Mouse (Mus musculus): ENCODE results near the gene Ptprm. TPM values are rescaled to one million over a fixed set of nuclear protein-coding genes. Genes with fewer than 3 reads are reported as not detected.

The Ptprm gene
- polyA plus RNA-seq, 1 experiment, result 4.6 TPM

GRCm38 (mm10) chr17:67264716-67265115 lies 89.5 kb downstream of the Ptprm start:
- Histone ChIP-seq H3K4me1 (ENCODE audit: control insufficient read depth, insufficient read depth, low read length) (no peaks in the 10 kb centered on the region), H3K36me3 (ENCODE audit: control insufficient read depth, insufficient read depth, low read length) (no peaks in the 10 kb centered on the region), H3K27ac (ENCODE audit: control insufficient read depth, insufficient read depth, low read depth, low read length) (no peak overlapping the region), H3K4me3 (ENCODE audit: control insufficient read depth, low read depth, low read length) (no peak overlapping the region), H3K27me3 (ENCODE audit: control insufficient read depth, insufficient read depth, low read length) (no peaks in the 10 kb centered on the region)
- no peak for TF ChIP-seq POLR2A (IDR thresholded peaks at IDR 0.05; ENCODE audit: control insufficient read depth, low read depth, low read length)
- TF ChIP-seq CTCF (IDR thresholded peaks at IDR 0.05; ENCODE audit: control insufficient read depth, insufficient read depth, insufficient replicate concordance, low read depth, low read length), result no peak

GRCm38 (mm10) chr17:67263024-67263423 lies 91.2 kb downstream of the Ptprm start:
- Histone ChIP-seq H3K36me3 (ENCODE audit: control insufficient read depth, insufficient read depth, low read length) (no peaks in the 10 kb centered on the region), H3K4me1 (ENCODE audit: control insufficient read depth, insufficient read depth, low read length) (no peaks in the 10 kb centered on the region), H3K27ac (ENCODE audit: control insufficient read depth, insufficient read depth, low read depth, low read length) (no peak overlapping the region), H3K27me3 (ENCODE audit: control insufficient read depth, insufficient read depth, low read length) (no peaks in the 10 kb centered on the region), H3K4me3 (ENCODE audit: control insufficient read depth, low read depth, low read length) (no peak overlapping the region)
- no peak for TF ChIP-seq POLR2A (IDR thresholded peaks at IDR 0.05; ENCODE audit: control insufficient read depth, low read depth, low read length)
- no peak for TF ChIP-seq CTCF (IDR thresholded peaks at IDR 0.05; ENCODE audit: control insufficient read depth, insufficient read depth, insufficient replicate concordance, low read depth, low read length)

DNA sequence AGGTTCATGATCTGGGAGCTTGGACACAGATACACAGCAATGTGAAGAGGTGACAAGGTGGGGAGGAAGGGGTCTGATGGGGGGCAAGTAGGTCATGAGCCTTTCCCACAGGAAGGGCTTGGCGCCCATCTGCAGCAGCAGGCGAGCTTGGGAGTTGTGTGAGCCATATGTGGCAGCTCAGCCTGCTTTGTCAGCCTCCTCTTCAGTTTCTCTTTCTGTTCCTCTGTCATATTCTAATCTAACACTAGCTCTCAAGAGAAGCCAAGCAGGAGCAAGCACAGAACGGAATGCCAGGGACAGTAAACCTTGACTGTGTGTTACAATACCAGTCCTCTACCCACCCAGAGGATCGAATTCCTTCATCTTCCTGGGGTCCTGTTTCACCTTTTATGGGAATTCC lies 94.2 kb downstream of the Ptprm start:
- no peaks in the 10 kb centered on the region for H3K4me1 ChIP-seq (ENCODE audit: control insufficient read depth, insufficient read depth, low read length)
- H3K27ac ChIP-seq (ENCODE audit: control insufficient read depth, insufficient read depth, low read depth, low read length), result no peak overlapping the region
- H3K4me3 ChIP-seq (ENCODE audit: control insufficient read depth, low read depth, low read length), result no peak overlapping the region
- no peaks in the 10 kb centered on the region for H3K36me3 ChIP-seq (ENCODE audit: control insufficient read depth, insufficient read depth, low read length)
- H3K27me3 ChIP-seq (ENCODE audit: control insufficient read depth, insufficient read depth, low read length), result no peaks in the 10 kb centered on the region
- TF ChIP-seq CTCF (IDR thresholded peaks at IDR 0.05; ENCODE audit: control insufficient read depth, insufficient read depth, insufficient replicate concordance, low read depth, low read length), result no peak
- TF ChIP-seq POLR2A (IDR thresholded peaks at IDR 0.05; ENCODE audit: control insufficient read depth, low read depth, low read length), result no peak

GRCm38 (mm10) chr17:67257780-67258179 lies 96.5 kb downstream of the Ptprm start:
- H3K27me3 ChIP-seq (ENCODE audit: control insufficient read depth, insufficient read depth, low read length), result no peaks in the 10 kb centered on the region
- H3K27ac ChIP-seq (ENCODE audit: control insufficient read depth, insufficient read depth, low read depth, low read length), result no peak overlapping the region
- no peak overlapping the region for H3K4me3 ChIP-seq (ENCODE audit: control insufficient read depth, low read depth, low read length)
- H3K36me3 ChIP-seq (ENCODE audit: control insufficient read depth, insufficient read depth, low read length), result no peaks in the 10 kb centered on the region
- TF ChIP-seq POLR2A (IDR thresholded peaks at IDR 0.05; ENCODE audit: control insufficient read depth, low read depth, low read length) (no peak), CTCF (IDR thresholded peaks at IDR 0.05; ENCODE audit: control insufficient read depth, insufficient read depth, insufficient replicate concordance, low read depth, low read length) (no peak)
- H3K4me1 ChIP-seq (ENCODE audit: control insufficient read depth, insufficient read depth, low read length), result no peaks in the 10 kb centered on the region

GRCm38 (mm10) chr17:67256171-67256570 lies 98.1 kb downstream of the Ptprm start:
- Histone ChIP-seq H3K4me3 (ENCODE audit: control insufficient read depth, low read depth, low read length) (no peak overlapping the region), H3K36me3 (ENCODE audit: control insufficient read depth, insufficient read depth, low read length) (no peaks in the 10 kb centered on the region), H3K27ac (ENCODE audit: control insufficient read depth, insufficient read depth, low read depth, low read length) (no peak overlapping the region), H3K4me1 (ENCODE audit: control insufficient read depth, insufficient read depth, low read length) (no peaks in the 10 kb centered on the region), H3K27me3 (ENCODE audit: control insufficient read depth, insufficient read depth, low read length) (no peaks in the 10 kb centered on the region)
- TF ChIP-seq CTCF (IDR thresholded peaks at IDR 0.05; ENCODE audit: control insufficient read depth, insufficient read depth, insufficient replicate concordance, low read depth, low read length), result no peak
- no peak for TF ChIP-seq POLR2A (IDR thresholded peaks at IDR 0.05; ENCODE audit: control insufficient read depth, low read depth, low read length)

DNA sequence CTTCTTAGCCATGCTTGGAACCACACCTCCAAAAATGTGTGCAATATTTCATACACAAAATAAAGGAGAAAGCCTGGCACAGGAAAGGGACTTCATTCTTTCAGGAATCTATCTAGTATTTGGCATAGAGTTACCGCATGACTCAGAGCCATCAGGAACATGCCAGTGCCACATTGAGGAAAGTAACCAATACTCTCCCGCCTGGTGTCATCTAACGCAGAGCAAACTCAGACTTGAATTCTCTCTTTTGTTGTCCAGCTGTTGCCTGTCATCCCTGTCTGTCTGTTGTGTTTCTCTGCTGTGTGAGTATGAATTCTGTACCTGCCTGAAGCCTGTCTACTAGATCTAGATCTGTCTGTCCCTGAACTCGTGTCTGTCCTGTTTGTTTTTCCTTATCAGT lies 100.8 kb downstream of the Ptprm start:
- Histone ChIP-seq H3K27me3 (ENCODE audit: control insufficient read depth, insufficient read depth, low read length) (no peaks in the 10 kb centered on the region), H3K4me3 (ENCODE audit: control insufficient read depth, low read depth, low read length) (no peak overlapping the region), H3K36me3 (ENCODE audit: control insufficient read depth, insufficient read depth, low read length) (no peaks in the 10 kb centered on the region), H3K4me1 (ENCODE audit: control insufficient read depth, insufficient read depth, low read length) (no peaks in the 10 kb centered on the region), H3K27ac (ENCODE audit: control insufficient read depth, insufficient read depth, low read depth, low read length) (no peak overlapping the region)
- TF ChIP-seq CTCF (IDR thresholded peaks at IDR 0.05; ENCODE audit: control insufficient read depth, insufficient read depth, insufficient replicate concordance, low read depth, low read length) (no peak), POLR2A (IDR thresholded peaks at IDR 0.05; ENCODE audit: control insufficient read depth, low read depth, low read length) (no peak)

DNA sequence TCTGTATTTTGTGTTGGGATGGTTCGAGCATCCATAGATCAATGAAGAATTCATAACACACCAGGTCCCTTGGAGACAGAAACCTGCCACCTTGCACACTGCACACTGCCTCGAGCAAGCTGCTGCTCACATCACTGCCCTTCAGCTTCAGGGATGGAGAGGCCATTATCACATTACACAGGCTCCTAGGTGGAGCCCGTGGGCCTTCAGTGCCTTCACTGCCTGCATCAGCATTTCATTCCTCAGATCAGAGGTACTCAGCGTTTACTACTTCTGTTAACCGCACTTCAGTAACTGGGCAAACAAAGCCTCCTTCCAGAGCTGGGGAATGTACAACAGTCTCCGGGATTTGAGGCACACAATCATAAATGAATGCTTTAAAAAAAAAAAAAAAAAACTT lies 101.3 kb downstream of the Ptprm start:
- H3K4me3 ChIP-seq (ENCODE audit: control insufficient read depth, low read depth, low read length), result no peak overlapping the region
- no peaks in the 10 kb centered on the region for H3K36me3 ChIP-seq (ENCODE audit: control insufficient read depth, insufficient read depth, low read length)
- H3K27me3 ChIP-seq (ENCODE audit: control insufficient read depth, insufficient read depth, low read length), result no peaks in the 10 kb centered on the region
- H3K4me1 ChIP-seq (ENCODE audit: control insufficient read depth, insufficient read depth, low read length), result no peaks in the 10 kb centered on the region
- no peak overlapping the region for H3K27ac ChIP-seq (ENCODE audit: control insufficient read depth, insufficient read depth, low read depth, low read length)
- TF ChIP-seq CTCF (IDR thresholded peaks at IDR 0.05; ENCODE audit: control insufficient read depth, insufficient read depth, insufficient replicate concordance, low read depth, low read length) (no peak), POLR2A (IDR thresholded peaks at IDR 0.05; ENCODE audit: control insufficient read depth, low read depth, low read length) (no peak)
